Mouse (Mus musculus): Measurements from ENCODE around the gene Arhgef28. TPM values are rescaled to one million over a fixed set of nuclear protein-coding genes. Genes with fewer than 3 reads are reported as not detected.

The Arhgef28 gene
- polyA plus RNA-seq, 1 experiment = 8.7 TPM

- DNase-seq = no peak
- Histone ChIP-seq H3K27me3 (ENCODE audit: control insufficient read depth, insufficient read depth, low read length) (no peaks in the 10 kb centered on the region), H3K27ac (ENCODE audit: insufficient read depth, low read length) (no peak overlapping the region), H3K4me3 (replicated peaks; ENCODE audit: insufficient read depth, low read depth, low read length) (no peak overlapping the region), H3K4me1 (ENCODE audit: control insufficient read depth, insufficient read depth, low read length) (no peaks in the 10 kb centered on the region)
- 88% methylated on average over 4 of the region's 4 CpGs for WGBS
- no peak for TF ChIP-seq CTCF (IDR thresholded peaks at IDR 0.05; ENCODE audit: borderline replicate concordance, insufficient read depth, low read depth, low read length)
- TF ChIP-seq POLR2A (IDR thresholded peaks at IDR 0.05; ENCODE audit: borderline replicate concordance, insufficient read depth, low read length) = no peak
Measured at GRCm38 (mm10) chr13:98121124-98121470, 85.1 kb downstream of the Arhgef28 start.

- no peak for TF ChIP-seq POLR2A (IDR thresholded peaks at IDR 0.05; ENCODE audit: borderline replicate concordance, insufficient read depth, low read length)
- no peak for TF ChIP-seq CTCF (IDR thresholded peaks at IDR 0.05; ENCODE audit: borderline replicate concordance, insufficient read depth, low read depth, low read length)
- Histone ChIP-seq H3K27ac (ENCODE audit: insufficient read depth, low read length) (no peak overlapping the region; the same call in 1 of the 2 replicates), H3K4me3 (replicated peaks; ENCODE audit: insufficient read depth, low read depth, low read length) (no peak overlapping the region), H3K27me3 (ENCODE audit: control insufficient read depth, insufficient read depth, low read length) (no peaks in the 10 kb centered on the region), H3K4me1 (ENCODE audit: control insufficient read depth, insufficient read depth, low read length) (no peaks in the 10 kb centered on the region)
- DNase-seq = no peak
- 80% methylated on average over 11 of the region's 11 CpGs for WGBS
Measured at GRCm38 (mm10) chr13:98120356-98121123, 85.7 kb downstream of the Arhgef28 start.

GRCm38 (mm10) chr13:98118291-98118690 is 87.9 kb downstream of the Arhgef28 start:
- Histone ChIP-seq H3K4me1 (ENCODE audit: control insufficient read depth, insufficient read depth, low read length) (no peaks in the 10 kb centered on the region), H3K4me3 (replicated peaks; ENCODE audit: insufficient read depth, low read depth, low read length) (no peak overlapping the region), H3K27ac (ENCODE audit: insufficient read depth, low read length) (no peak overlapping the region), H3K27me3 (ENCODE audit: control insufficient read depth, insufficient read depth, low read length) (no peaks in the 10 kb centered on the region)
- no peak for DNase-seq
- WGBS = 77% methylated on average over 4 of the region's 4 CpGs
- no peak for TF ChIP-seq CTCF (IDR thresholded peaks at IDR 0.05; ENCODE audit: borderline replicate concordance, insufficient read depth, low read depth, low read length)
- TF ChIP-seq POLR2A (IDR thresholded peaks at IDR 0.05; ENCODE audit: borderline replicate concordance, insufficient read depth, low read length) = no peak

- TF ChIP-seq CTCF (IDR thresholded peaks at IDR 0.05; ENCODE audit: borderline replicate concordance, insufficient read depth, low read depth, low read length) = no peak
- TF ChIP-seq POLR2A (IDR thresholded peaks at IDR 0.05; ENCODE audit: borderline replicate concordance, insufficient read depth, low read length) = no peak
- Histone ChIP-seq H3K4me3 (replicated peaks; ENCODE audit: insufficient read depth, low read depth, low read length) (no peak overlapping the region), H3K4me1 (ENCODE audit: control insufficient read depth, insufficient read depth, low read length) (no peaks in the 10 kb centered on the region), H3K27ac (ENCODE audit: insufficient read depth, low read length) (no peak overlapping the region), H3K27me3 (ENCODE audit: control insufficient read depth, insufficient read depth, low read length) (no peaks in the 10 kb centered on the region)
- 61% methylated on average over 7 of the region's 7 CpGs for WGBS
- no peak for DNase-seq
Measured at GRCm38 (mm10) chr13:98117566-98118254, 88.5 kb downstream of the Arhgef28 start.

- WGBS = 76% methylated on average over 6 of the region's 6 CpGs
- Histone ChIP-seq H3K4me3 (replicated peaks; ENCODE audit: insufficient read depth, low read depth, low read length) (no peak overlapping the region), H3K27me3 (ENCODE audit: control insufficient read depth, insufficient read depth, low read length) (no peaks in the 10 kb centered on the region), H3K4me1 (ENCODE audit: control insufficient read depth, insufficient read depth, low read length) (no peaks in the 10 kb centered on the region), H3K27ac (ENCODE audit: insufficient read depth, low read length) (no peak overlapping the region)
- TF ChIP-seq CTCF (IDR thresholded peaks at IDR 0.05; ENCODE audit: borderline replicate concordance, insufficient read depth, low read depth, low read length) (no peak), POLR2A (IDR thresholded peaks at IDR 0.05; ENCODE audit: borderline replicate concordance, insufficient read depth, low read length) (no peak)
- DNase-seq = no peak
Measured at GRCm38 (mm10) chr13:98115650-98116049, 90.6 kb downstream of the Arhgef28 start.

GRCm38 (mm10) chr13:98115051-98115450 is 91.2 kb downstream of the Arhgef28 start:
- Histone ChIP-seq H3K27ac (ENCODE audit: insufficient read depth, low read length) (no peak overlapping the region), H3K4me1 (ENCODE audit: control insufficient read depth, insufficient read depth, low read length) (no peaks in the 10 kb centered on the region), H3K4me3 (replicated peaks; ENCODE audit: insufficient read depth, low read depth, low read length) (no peak overlapping the region), H3K27me3 (ENCODE audit: control insufficient read depth, insufficient read depth, low read length) (no peaks in the 10 kb centered on the region)
- WGBS = 86% methylated on average over 4 of the region's 4 CpGs
- TF ChIP-seq POLR2A (IDR thresholded peaks at IDR 0.05; ENCODE audit: borderline replicate concordance, insufficient read depth, low read length) = no peak
- TF ChIP-seq CTCF (IDR thresholded peaks at IDR 0.05; ENCODE audit: borderline replicate concordance, insufficient read depth, low read depth, low read length) = no peak
- no peak for DNase-seq

- Histone ChIP-seq H3K4me3 (replicated peaks; ENCODE audit: insufficient read depth, low read depth, low read length) (no peak overlapping the region), H3K4me1 (ENCODE audit: control insufficient read depth, insufficient read depth, low read length) (no peaks in the 10 kb centered on the region), H3K27ac (ENCODE audit: insufficient read depth, low read length) (no peak overlapping the region), H3K27me3 (ENCODE audit: control insufficient read depth, insufficient read depth, low read length) (no peaks in the 10 kb centered on the region)
- WGBS = 74% methylated on average over 7 of the region's 7 CpGs
- no peak for TF ChIP-seq POLR2A (IDR thresholded peaks at IDR 0.05; ENCODE audit: borderline replicate concordance, insufficient read depth, low read length)
- no peak for TF ChIP-seq CTCF (IDR thresholded peaks at IDR 0.05; ENCODE audit: borderline replicate concordance, insufficient read depth, low read depth, low read length)
- no peak for DNase-seq
Measured at GRCm38 (mm10) chr13:98112812-98113503, 93.3 kb downstream of the Arhgef28 start.
